Mouse (Mus musculus): ENCODE measurements at regions not wholly inside any gene's neighbourhood (a gene's known extent, or its start where the extent isn't known, plus 50 kb on each side); places are given as distances from the start of the nearest gene placed in this dataset.

GRCm38 (mm10) chr13:101289407-101289806, 456.2 kb upstream of the Slc30a5 start:
- no peak for TF ChIP-seq CTCF (IDR thresholded peaks at IDR 0.05; ENCODE audit: low read depth)
- Histone ChIP-seq H3K27me3 (replicated peaks; ENCODE audit: control insufficient read depth, insufficient read depth, low read length) (no peaks in the 10 kb centered on the region), H3K27ac (ENCODE audit: low read depth, low read length) (no peak overlapping the region), H3K36me3 (ENCODE audit: control insufficient read depth, insufficient read depth) (no peaks in the 10 kb centered on the region), H3K4me1 (replicated peaks; ENCODE audit: control insufficient read depth, insufficient read depth, low read length) (no peaks in the 10 kb centered on the region), H3K4me2 (replicated peaks; ENCODE audit: low read depth) (no peak overlapping the region), H3K4me3 (ENCODE audit: low read depth, low read length) (no peak overlapping the region), H3K9ac (ENCODE audit: low read depth, low read length) (no peak overlapping the region), H3K9me3 (ENCODE audit: control insufficient read depth) (no peaks in the 10 kb centered on the region)
- WGBS, result 90% methylated on average over 4 of the region's 4 CpGs
- no peak for ATAC-seq

- no peak overlapping the region for H3K27ac ChIP-seq (ENCODE audit: low read depth, low read length)
- TF ChIP-seq CTCF (IDR thresholded peaks at IDR 0.05; ENCODE audit: low read depth), result no peak
- 41% methylated on average over 4 of the region's 4 CpGs for WGBS
Observed at GRCm38 (mm10) chr13:101287131-101287530, 453.9 kb upstream of the Slc30a5 start.

GRCm38 (mm10) chr13:101286029-101286917, 453.0 kb upstream of the Slc30a5 start:
- no peak overlapping the region for H3K4me2 ChIP-seq (replicated peaks; ENCODE audit: low read depth)
- H3K27ac ChIP-seq (ENCODE audit: low read depth, low read length), result no peak overlapping the region
- H3K27me3 ChIP-seq (replicated peaks; ENCODE audit: control insufficient read depth, insufficient read depth, low read length), result no peaks in the 10 kb centered on the region
- H3K9ac ChIP-seq (ENCODE audit: low read depth, low read length), result no peak overlapping the region
- H3K4me1 ChIP-seq (replicated peaks; ENCODE audit: control insufficient read depth, insufficient read depth, low read length), result no peaks in the 10 kb centered on the region
- no peak overlapping the region for H3K4me3 ChIP-seq (ENCODE audit: low read depth, low read length)
- no peak for ATAC-seq
- WGBS, result 74% methylated on average over 15 of the region's 15 CpGs
- TF ChIP-seq CTCF (IDR thresholded peaks at IDR 0.05; ENCODE audit: low read depth), result no peak
- no peaks in the 10 kb centered on the region for H3K36me3 ChIP-seq (ENCODE audit: control insufficient read depth, insufficient read depth)
- H3K9me3 ChIP-seq (ENCODE audit: control insufficient read depth), result no peaks in the 10 kb centered on the region

More at GRCm38 (mm10) chr13:101287131-101287530, 453.9 kb upstream of the Slc30a5 start:
- no peaks in the 10 kb centered on the region for H3K9me3 ChIP-seq (ENCODE audit: control insufficient read depth)
- H3K4me1 ChIP-seq (replicated peaks; ENCODE audit: control insufficient read depth, insufficient read depth, low read length), result no peaks in the 10 kb centered on the region
- H3K36me3 ChIP-seq (ENCODE audit: control insufficient read depth, insufficient read depth), result no peaks in the 10 kb centered on the region
- no peak overlapping the region for H3K4me2 ChIP-seq (replicated peaks; ENCODE audit: low read depth)
- no peak overlapping the region for H3K4me3 ChIP-seq (ENCODE audit: low read depth, low read length)
- no peak overlapping the region for H3K9ac ChIP-seq (ENCODE audit: low read depth, low read length)
- no peaks in the 10 kb centered on the region for H3K27me3 ChIP-seq (replicated peaks; ENCODE audit: control insufficient read depth, insufficient read depth, low read length)
- no peak for ATAC-seq

GRCm38 (mm10) chr13:101278127-101278526, 444.9 kb upstream of the Slc30a5 start:
- ATAC-seq, result no peak
- no peak overlapping the region for H3K27ac ChIP-seq (ENCODE audit: low read depth, low read length)
- no peaks in the 10 kb centered on the region for H3K27me3 ChIP-seq (replicated peaks; ENCODE audit: control insufficient read depth, insufficient read depth, low read length)
- WGBS, result 82% methylated on average over 1 of the region's 1 CpGs
- H3K9ac ChIP-seq (ENCODE audit: low read depth, low read length), result no peak overlapping the region
- no peak overlapping the region for H3K4me3 ChIP-seq (ENCODE audit: low read depth, low read length)
- H3K4me1 ChIP-seq (replicated peaks; ENCODE audit: control insufficient read depth, insufficient read depth, low read length), result 0 out of 2 replicates have a peak, but pooled peaks cover 3% of the 10 kb centered on the region
- no peak overlapping the region for H3K4me2 ChIP-seq (replicated peaks; ENCODE audit: low read depth)
- H3K36me3 ChIP-seq (ENCODE audit: control insufficient read depth, insufficient read depth), result no peaks in the 10 kb centered on the region
- no peak for TF ChIP-seq CTCF (IDR thresholded peaks at IDR 0.05; ENCODE audit: low read depth)
- no peaks in the 10 kb centered on the region for H3K9me3 ChIP-seq (ENCODE audit: control insufficient read depth)

GRCm38 (mm10) chr13:101276766-101277165, 443.5 kb upstream of the Slc30a5 start:
- H3K9ac ChIP-seq (ENCODE audit: low read depth, low read length), result no peak overlapping the region
- H3K36me3 ChIP-seq (ENCODE audit: control insufficient read depth, insufficient read depth), result no peaks in the 10 kb centered on the region
- 100% methylated on average over 2 of the region's 2 CpGs for WGBS
- H3K4me2 ChIP-seq (replicated peaks; ENCODE audit: low read depth), result no peak overlapping the region
- H3K27ac ChIP-seq (ENCODE audit: low read depth, low read length), result no peak overlapping the region
- no peak for TF ChIP-seq CTCF (IDR thresholded peaks at IDR 0.05; ENCODE audit: low read depth)
- ATAC-seq, result no peak
- 0 out of 2 replicates have a peak, but pooled peaks cover 3% of the 10 kb centered on the region for H3K4me1 ChIP-seq (replicated peaks; ENCODE audit: control insufficient read depth, insufficient read depth, low read length)
- no peak overlapping the region for H3K4me3 ChIP-seq (ENCODE audit: low read depth, low read length)
- H3K9me3 ChIP-seq (ENCODE audit: control insufficient read depth), result no peaks in the 10 kb centered on the region
- H3K27me3 ChIP-seq (replicated peaks; ENCODE audit: control insufficient read depth, insufficient read depth, low read length), result no peaks in the 10 kb centered on the region

- no peak overlapping the region; the same call in 1 of the 2 replicates for H3K4me2 ChIP-seq (replicated peaks; ENCODE audit: low read depth)
- no peak overlapping the region for H3K4me3 ChIP-seq (ENCODE audit: low read depth, low read length)
- WGBS, result 29% methylated on average over 7 of the region's 7 CpGs
- H3K36me3 ChIP-seq (ENCODE audit: control insufficient read depth, insufficient read depth), result no peaks in the 10 kb centered on the region
- H3K27me3 ChIP-seq (replicated peaks; ENCODE audit: control insufficient read depth, insufficient read depth, low read length), result no peaks in the 10 kb centered on the region
- H3K9ac ChIP-seq (ENCODE audit: low read depth, low read length), result no peak overlapping the region
- TF ChIP-seq CTCF (IDR thresholded peaks at IDR 0.05; ENCODE audit: low read depth), result no peak
- no peak overlapping the region for H3K27ac ChIP-seq (ENCODE audit: low read depth, low read length)
- H3K4me1 ChIP-seq (replicated peaks; ENCODE audit: control insufficient read depth, insufficient read depth, low read length), result 0 out of 2 replicates have a peak, but pooled peaks cover 3% of the 10 kb centered on the region
- ATAC-seq, result no peak; the same call in 1 of the 2 replicates
- no peaks in the 10 kb centered on the region for H3K9me3 ChIP-seq (ENCODE audit: control insufficient read depth)
Observed at GRCm38 (mm10) chr13:101274470-101275141, 441.4 kb upstream of the Slc30a5 start.

All from intestine, postnatal 0 days (tissue).